ENCODE assay signal across 19 mouse cellular contexts in the genomic region with DNA sequence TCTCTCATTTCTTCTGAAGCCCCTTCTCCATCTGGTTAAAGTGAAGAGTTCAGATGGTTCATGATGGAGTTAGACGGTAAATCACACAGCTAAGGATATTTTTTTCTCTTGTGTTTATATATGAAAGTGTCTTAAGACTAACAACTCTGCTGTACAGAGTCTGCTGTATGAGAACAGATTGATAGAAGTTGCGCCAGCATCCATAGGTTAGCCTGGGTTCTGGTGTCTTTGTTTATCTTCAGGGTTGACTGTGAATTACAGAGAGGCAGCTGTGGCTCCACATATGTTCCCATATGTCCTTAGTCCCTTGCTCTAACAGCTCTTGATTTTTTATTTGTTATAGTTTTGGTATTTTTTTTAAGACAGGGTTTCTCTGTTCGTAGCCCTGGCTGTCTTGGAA.
DNase-seq lines count a peak whose midpoint lies in the region; ATAC-seq and TF ChIP-seq lines count a peak whose summit lies in the region.
"Had no signal": no experiment of that assay in that cellular context is flagged by ENCODE, and none has a peak within 500 bp of the region (broad histone marks: within the 10 kb centered on the region; RNA-seq: fewer than 3 reads in every experiment).

No protein-coding gene starts in this region.

- H3K4me2 ChIP-seq in forebrain, postnatal 0 days (ENCODE audit: low read depth), result no peak overlapping the region
- no peak overlapping the region for H3K4me2 ChIP-seq in forebrain, embryonic 12.5 days
- no peak overlapping the region for H3K4me2 ChIP-seq in midbrain, embryonic 12.5 days (replicated peaks)
- H3K4me2 ChIP-seq in midbrain, embryonic 16.5 days (ENCODE audit: low read length), result no peak overlapping the region
- no peak overlapping the region for H3K4me2 ChIP-seq in stomach, embryonic 16.5 days (ENCODE audit: low read depth, low read length)
- H3K4me2 ChIP-seq: embryonic facial prominence, embryonic 13.5 days; heart, embryonic 12.5 days had no signal

- H3K36me3 ChIP-seq in forebrain, postnatal 0 days (ENCODE audit: insufficient read depth), result no peaks in the 10 kb centered on the region
- H3K36me3 ChIP-seq in forebrain, embryonic 12.5 days (replicated peaks), result no peaks in the 10 kb centered on the region
- H3K36me3 ChIP-seq in midbrain, embryonic 12.5 days, result no peaks in the 10 kb centered on the region
- H3K36me3 ChIP-seq in midbrain, embryonic 16.5 days (ENCODE audit: control insufficient read depth, insufficient read depth, low read length), result no peaks in the 10 kb centered on the region
- no peaks in the 10 kb centered on the region for H3K36me3 ChIP-seq in stomach, embryonic 16.5 days (ENCODE audit: control insufficient read depth, insufficient read depth, low read length)
- H3K36me3 ChIP-seq: embryonic facial prominence, embryonic 13.5 days; heart, embryonic 12.5 days; hindbrain, embryonic 10.5 days had no signal

- no peaks in the 10 kb centered on the region for H3K9me3 ChIP-seq in forebrain, postnatal 0 days (ENCODE audit: low read length)
- no peaks in the 10 kb centered on the region for H3K9me3 ChIP-seq in forebrain, embryonic 12.5 days
- no peaks in the 10 kb centered on the region for H3K9me3 ChIP-seq in midbrain, embryonic 12.5 days
- no peaks in the 10 kb centered on the region for H3K9me3 ChIP-seq in midbrain, embryonic 16.5 days (replicated peaks; ENCODE audit: control insufficient read depth, low read length, poor library complexity, severe bottlenecking)
- no peaks in the 10 kb centered on the region for H3K9me3 ChIP-seq in stomach, embryonic 16.5 days (replicated peaks; ENCODE audit: control insufficient read depth, low read length)
- H3K9me3 ChIP-seq: embryonic facial prominence, embryonic 13.5 days; heart, embryonic 12.5 days; hindbrain, embryonic 10.5 days had no signal

- H3K4me1 ChIP-seq in forebrain, postnatal 0 days (ENCODE audit: insufficient read depth), result no peaks in the 10 kb centered on the region
- H3K4me1 ChIP-seq in forebrain, embryonic 12.5 days, result no peaks in the 10 kb centered on the region
- no peaks in the 10 kb centered on the region for H3K4me1 ChIP-seq in midbrain, embryonic 12.5 days
- no peaks in the 10 kb centered on the region for H3K4me1 ChIP-seq in midbrain, embryonic 16.5 days (ENCODE audit: control insufficient read depth, insufficient read depth, low read length)
- H3K4me1 ChIP-seq in stomach, embryonic 16.5 days (ENCODE audit: control insufficient read depth, insufficient read depth, low read length), result no peaks in the 10 kb centered on the region
- H3K4me1 ChIP-seq: embryonic facial prominence, embryonic 13.5 days; heart, embryonic 12.5 days had no signal

- peak; percentile 45 for DNase-seq in forebrain, postnatal 0 days
- DNase-seq in layer of hippocampus, adult 9-11 months, result peak; percentile 4
- no peak for DNase-seq in layer of hippocampus, adult 2 months (ENCODE audit: low spot score in 2 of 2)
- DNase-seq: adrenal gland, postnatal 14 days; cerebellum, adult 18-20 months; cerebellum, adult 9-11 months; cerebellum, postnatal 36 days; gastrocnemius, adult 2 months; gastrocnemius, postnatal 25 days had no signal

- 64% methylated on average over 3 of the region's 3 CpGs for WGBS in forebrain, postnatal 0 days
- 84% methylated on average over 3 of the region's 3 CpGs for WGBS in forebrain, embryonic 12.5 days
- whole genome bisulfite sequencing in midbrain, embryonic 12.5 days, result 89% methylated on average over 3 of the region's 3 CpGs
- WGBS in midbrain, embryonic 16.5 days, result 87% methylated on average over 3 of the region's 3 CpGs
- 37% methylated on average over 3 of the region's 3 CpGs for WGBS in stomach, embryonic 16.5 days

- H3K9ac ChIP-seq in forebrain, postnatal 0 days, result no peak overlapping the region
- no peak overlapping the region for H3K9ac ChIP-seq in forebrain, embryonic 12.5 days
- no peak overlapping the region for H3K9ac ChIP-seq in midbrain, embryonic 12.5 days (replicated peaks)
- H3K9ac ChIP-seq in midbrain, embryonic 16.5 days (ENCODE audit: low read depth, low read length), result no peak overlapping the region
- H3K9ac ChIP-seq in stomach, embryonic 16.5 days (ENCODE audit: low read length), result no peak overlapping the region
- H3K9ac ChIP-seq: embryonic facial prominence, embryonic 13.5 days; heart, embryonic 12.5 days had no signal

- no peak for TF ChIP-seq CTCF in forebrain, postnatal 0 days (IDR thresholded peaks at IDR 0.05; ENCODE audit: low read depth)
- no peak for TF ChIP-seq CTCF in layer of hippocampus, adult 2 months (conservative IDR thresholded peaks at IDR 0.05)

- H3K4me3 ChIP-seq in forebrain, postnatal 0 days (ENCODE audit: low read depth, low read length), result no peak overlapping the region
- H3K4me3 ChIP-seq in forebrain, embryonic 12.5 days (replicated peaks), result no peak overlapping the region
- no peak overlapping the region for H3K4me3 ChIP-seq in layer of hippocampus, adult 2 months
- H3K4me3 ChIP-seq in midbrain, embryonic 12.5 days, result no peak overlapping the region
- no peak overlapping the region for H3K4me3 ChIP-seq in midbrain, embryonic 16.5 days (ENCODE audit: low read depth, low read length)
- no peak overlapping the region for H3K4me3 ChIP-seq in stomach, embryonic 16.5 days (replicated peaks; ENCODE audit: low read length)
- H3K4me3 ChIP-seq: embryonic facial prominence, embryonic 13.5 days; gastrocnemius, adult 2 months; heart, embryonic 12.5 days; hindbrain, embryonic 10.5 days had no signal

- ATAC-seq in forebrain, postnatal 0 days, result peak; percentile 90
- ATAC-seq in forebrain, embryonic 12.5 days (ENCODE audit: low FRiP score), result no peak
- ATAC-seq in midbrain, embryonic 12.5 days (ENCODE audit: low FRiP score, low read depth), result no peak
- ATAC-seq in midbrain, embryonic 16.5 days, result no peak
- peak; percentile 62; the same call in 1 of the 2 replicates for ATAC-seq in stomach, embryonic 16.5 days (ENCODE audit: insufficient read depth, low FRiP score)
- ATAC-seq: activated CD4-positive, CD25-positive, alpha-beta regulatory T cell, adult 4 months; Patski had no signal

- no peak overlapping the region for H3K27ac ChIP-seq in forebrain, postnatal 0 days (ENCODE audit: low read depth, low read length)
- H3K27ac ChIP-seq in forebrain, embryonic 12.5 days, result no peak overlapping the region
- H3K27ac ChIP-seq in layer of hippocampus, adult 2 months, result no peak overlapping the region
- peak overlapping the region; percentile 56; the same call in 1 of the 2 replicates for H3K27ac ChIP-seq in midbrain, embryonic 12.5 days (replicated peaks)
- no peak overlapping the region; the same call in 1 of the 2 replicates for H3K27ac ChIP-seq in midbrain, embryonic 16.5 days (ENCODE audit: low read length)
- no peak overlapping the region for H3K27ac ChIP-seq in stomach, embryonic 16.5 days (ENCODE audit: low read length)
- H3K27ac ChIP-seq: embryonic facial prominence, embryonic 13.5 days; gastrocnemius, adult 2 months; hindbrain, embryonic 10.5 days had no signal

- H3K27me3 ChIP-seq in forebrain, postnatal 0 days (ENCODE audit: insufficient read depth, low read length), result no peaks in the 10 kb centered on the region
- no peaks in the 10 kb centered on the region for H3K27me3 ChIP-seq in forebrain, embryonic 12.5 days
- H3K27me3 ChIP-seq in midbrain, embryonic 12.5 days, result no peaks in the 10 kb centered on the region
- H3K27me3 ChIP-seq in midbrain, embryonic 16.5 days (ENCODE audit: control insufficient read depth, insufficient read depth, low read depth, low read length), result no peaks in the 10 kb centered on the region
- no peaks in the 10 kb centered on the region for H3K27me3 ChIP-seq in stomach, embryonic 16.5 days (ENCODE audit: control insufficient read depth, insufficient read depth, low read length)
- H3K27me3 ChIP-seq: CH12.LX; embryonic facial prominence, embryonic 13.5 days; heart, embryonic 12.5 days; Patski had no signal

Comparison
In these comparisons a context has a peak if more than half of its experiments do, and no peak if none do; other contexts are left out.
1. ATAC-seq: peak in forebrain, postnatal 0 days (single experiment) and stomach, embryonic 16.5 days (single experiment); none in forebrain, embryonic 12.5 days (single experiment), midbrain, embryonic 12.5 days (single experiment) and midbrain, embryonic 16.5 days (single experiment).
2. DNase-seq: peak in forebrain, postnatal 0 days (single experiment) and layer of hippocampus, adult 9-11 months (single experiment); none in layer of hippocampus, adult 2 months (0 of 2).